ENCODE assay signal across 24 mouse cellular contexts in the genomic region with DNA sequence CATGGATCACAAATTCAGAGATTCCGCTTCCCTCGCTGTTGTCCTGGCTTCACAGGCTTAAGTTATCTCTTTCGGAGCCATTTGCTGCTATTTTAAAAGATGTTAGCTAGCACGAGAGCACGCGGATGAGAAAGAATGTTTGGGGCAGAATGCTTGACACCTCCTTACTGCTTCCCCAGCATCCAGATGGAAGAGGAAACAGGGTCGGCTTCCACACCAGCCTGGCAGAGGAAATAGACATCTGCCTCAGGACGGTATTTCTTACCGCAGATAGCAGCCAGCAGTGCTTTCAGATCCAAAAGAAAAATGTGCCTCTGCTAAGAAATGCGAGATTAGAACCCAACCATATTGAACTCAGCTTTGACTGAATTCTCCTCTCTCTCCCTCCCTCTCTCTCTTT.
A peak's percentile ranks its signal among the peaks of the same experiment; 100 is the strongest.
DNase-seq lines count a peak whose midpoint lies in the region; ATAC-seq lines count a peak whose summit lies in the region.
"Had no signal": no experiment of that assay in that cellular context is flagged by ENCODE, and none has a peak within 500 bp of the region (broad histone marks: within the 10 kb centered on the region; RNA-seq: fewer than 3 reads in every experiment).

No protein-coding gene starts in this region.

- H3K4me3 ChIP-seq in heart, embryonic 13.5 days, result no peak overlapping the region
- H3K4me3 ChIP-seq in forebrain, embryonic 12.5 days (replicated peaks), result no peak overlapping the region
- H3K4me3 ChIP-seq: embryonic facial prominence, embryonic 10.5 days; hindbrain, embryonic 13.5 days; left cerebral cortex, adult 2 months; limb, embryonic 15.5 days; liver, embryonic 15.5 days; neural tube, embryonic 13.5 days had no signal

- 17% methylated on average over 10 of the region's 10 CpGs for WGBS in heart, embryonic 13.5 days
- WGBS in forebrain, embryonic 12.5 days, result 85% methylated on average over 10 of the region's 10 CpGs

- H3K27me3 ChIP-seq in heart, embryonic 13.5 days (replicated peaks), result peaks cover 77% of the 10 kb centered on the region
- H3K27me3 ChIP-seq in forebrain, embryonic 12.5 days, result 0 out of 2 replicates have a peak, but pooled peaks cover 3% of the 10 kb centered on the region
- H3K27me3 ChIP-seq: CH12.LX; hindbrain, embryonic 13.5 days; limb, embryonic 15.5 days; liver, embryonic 15.5 days; neural tube, embryonic 13.5 days had no signal

- no peak for DNase-seq in heart, postnatal 25 days (ENCODE audit: low spot score)
- DNase-seq in brain, adult 2 months (ENCODE audit: low read depth, low spot score), result peak; percentile 74
- peak; percentile 15 to 32 for DNase-seq in frontal cortex, postnatal 14 days (ENCODE audit: low spot score in 2 of 2)
- peak; percentile 35 to 36 for DNase-seq in left cerebral cortex, postnatal 36 days (ENCODE audit: low spot score in 2 of 2)
- no peak for DNase-seq in gastrocnemius, postnatal 4 days (ENCODE audit: low spot score in 2 of 2)
- no peak for DNase-seq in adrenal gland, postnatal 36 days
- DNase-seq: adrenal gland, postnatal 14 days; cerebellum, adult 2 months; heart, postnatal 10 days; kidney, adult 9 months; kidney, postnatal 36 days; midbrain, embryonic 14.5 days; thymus, postnatal 25 days had no signal

- peak overlapping the region; percentile 18; the same call in 1 of the 2 replicates for H3K4me2 ChIP-seq in heart, embryonic 13.5 days
- no peak overlapping the region for H3K4me2 ChIP-seq in forebrain, embryonic 12.5 days
- H3K4me2 ChIP-seq: hindbrain, embryonic 13.5 days; limb, embryonic 15.5 days; liver, embryonic 15.5 days; neural tube, embryonic 13.5 days had no signal

- no peak overlapping the region for H3K9ac ChIP-seq in heart, embryonic 13.5 days
- H3K9ac ChIP-seq in forebrain, embryonic 12.5 days, result no peak overlapping the region
- H3K9ac ChIP-seq: hindbrain, embryonic 13.5 days; limb, embryonic 15.5 days; liver, embryonic 15.5 days; neural tube, embryonic 13.5 days had no signal

- H3K4me1 ChIP-seq in heart, embryonic 13.5 days, result peaks cover 5% of the 10 kb centered on the region
- no peaks in the 10 kb centered on the region for H3K4me1 ChIP-seq in forebrain, embryonic 12.5 days
- H3K4me1 ChIP-seq: embryonic facial prominence, embryonic 10.5 days; limb, embryonic 15.5 days; liver, embryonic 15.5 days; neural tube, embryonic 13.5 days had no signal

- intact Hi-C loops in heart, postnatal 25 days (cut with DNase I), result no loop called here
- intact Hi-C loops in left cerebral cortex, postnatal 36 days (cut with DNase I), result no loop called here

- no peaks in the 10 kb centered on the region for H3K36me3 ChIP-seq in heart, embryonic 13.5 days
- H3K36me3 ChIP-seq in forebrain, embryonic 12.5 days (replicated peaks), result no peaks in the 10 kb centered on the region
- H3K36me3 ChIP-seq: embryonic facial prominence, embryonic 10.5 days; hindbrain, embryonic 13.5 days; limb, embryonic 15.5 days; liver, embryonic 15.5 days; neural tube, embryonic 13.5 days had no signal

- no peak for ATAC-seq in heart, embryonic 13.5 days (ENCODE audit: extremely low read depth, insufficient number of reproducible peaks, low FRiP score, low TSS enrichment)
- ATAC-seq in forebrain, embryonic 12.5 days (ENCODE audit: low FRiP score), result no peak
- ATAC-seq: inflammation-experienced regulatory T-cells, adult 6 months; lung, postnatal 0 days had no signal

- H3K27ac ChIP-seq in heart, embryonic 13.5 days (replicated peaks), result no peak overlapping the region
- H3K27ac ChIP-seq in forebrain, embryonic 12.5 days, result no peak overlapping the region
- H3K27ac ChIP-seq: embryonic facial prominence, embryonic 10.5 days; hindbrain, embryonic 13.5 days; left cerebral cortex, adult 2 months; limb, embryonic 15.5 days; liver, embryonic 15.5 days; neural tube, embryonic 13.5 days had no signal

- H3K9me3 ChIP-seq in heart, embryonic 13.5 days, result no peaks in the 10 kb centered on the region
- no peaks in the 10 kb centered on the region for H3K9me3 ChIP-seq in forebrain, embryonic 12.5 days
- H3K9me3 ChIP-seq: embryonic facial prominence, embryonic 10.5 days; hindbrain, embryonic 13.5 days; limb, embryonic 15.5 days; liver, embryonic 15.5 days; neural tube, embryonic 13.5 days had no signal

Comparison
In these comparisons a context has a peak if more than half of its experiments do, and no peak if none do; other contexts are left out.
1. DNase-seq: peak in brain, adult 2 months (single experiment), frontal cortex, postnatal 14 days (2 of 2) and left cerebral cortex, postnatal 36 days (2 of 2); none in heart, postnatal 25 days (single experiment), gastrocnemius, postnatal 4 days (0 of 2) and adrenal gland, postnatal 36 days (0 of 2).